Mouse (Mus musculus): Measurements from ENCODE around the gene Ppp1r13b.

Gene Ppp1r13b

DNA sequence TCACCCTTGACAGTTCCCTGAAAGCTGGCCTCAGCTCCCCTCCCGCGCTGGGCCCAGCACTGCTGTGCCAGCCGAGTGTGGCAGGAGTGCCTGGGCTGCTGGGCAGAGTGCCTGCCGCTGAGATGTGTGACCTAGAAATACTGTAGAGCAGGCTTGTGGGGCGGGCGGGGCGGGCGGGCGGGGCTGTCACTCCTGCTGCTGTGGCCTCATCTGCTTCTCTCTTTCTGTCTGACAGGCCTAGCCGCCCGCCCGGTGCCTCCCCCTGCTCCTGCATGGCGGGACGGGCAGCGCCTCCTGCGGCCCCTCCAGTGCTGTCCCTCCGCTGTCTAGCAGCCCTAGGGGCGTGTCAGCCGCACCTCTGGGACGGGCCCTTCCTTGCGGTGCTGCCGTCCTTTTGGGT is 113.8 kb downstream of the Ppp1r13b start:
- DNase-seq (ENCODE audit: low read depth) = no peak

DNA sequence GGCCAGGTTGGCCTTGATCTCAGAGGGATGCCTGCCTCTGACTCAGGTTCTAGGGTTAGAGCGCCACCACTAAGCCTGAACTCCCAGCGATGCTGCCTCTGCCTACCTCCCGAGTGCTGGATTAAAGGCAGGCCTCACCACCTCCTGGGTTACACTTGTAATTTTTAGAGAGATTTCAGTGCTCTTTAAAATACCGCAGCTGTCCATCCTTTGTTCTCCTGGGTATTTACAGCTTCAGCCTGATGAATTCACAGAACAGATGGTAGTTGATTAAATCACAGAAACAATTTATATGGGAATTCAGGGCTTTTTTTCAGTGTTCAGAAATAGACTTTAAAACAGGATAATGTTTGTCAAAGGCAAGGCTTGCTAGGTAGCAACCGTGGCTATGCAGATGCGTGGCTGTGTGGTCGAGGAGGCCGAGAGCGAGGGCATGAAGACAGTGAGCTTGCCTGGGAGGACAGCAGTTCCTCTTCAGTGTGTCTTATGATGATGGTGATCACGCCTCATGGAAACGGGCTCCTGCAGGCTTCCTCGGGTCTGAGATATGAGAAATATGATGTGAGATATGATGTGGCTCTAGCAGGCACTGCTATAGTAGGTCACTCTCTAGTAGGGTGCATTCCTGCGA is 116.3 kb downstream of the Ppp1r13b start:
- DNase-seq (ENCODE audit: low read depth) = no peak

DNA sequence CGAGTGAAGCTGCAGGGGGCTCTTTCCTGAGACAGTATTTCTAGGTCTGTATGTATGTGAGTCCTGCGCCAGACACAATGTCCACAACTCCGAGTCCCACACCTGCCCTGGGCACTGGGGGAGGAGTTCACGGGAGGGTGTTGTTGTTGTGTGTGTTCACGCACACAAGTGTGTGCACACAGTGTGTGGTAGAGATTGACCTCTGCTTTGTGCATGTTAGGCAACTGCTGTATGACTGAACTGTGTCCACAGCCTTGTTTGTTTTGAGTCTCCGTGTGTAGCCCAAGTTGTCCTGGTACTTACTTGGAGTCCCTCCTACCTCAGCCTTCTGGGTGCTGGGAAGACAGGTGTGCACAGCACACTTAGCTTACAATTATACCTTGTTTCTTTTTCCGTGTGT is 117.3 kb downstream of the Ppp1r13b start:
- DNase-seq (ENCODE audit: low read depth) = no peak

DNA sequence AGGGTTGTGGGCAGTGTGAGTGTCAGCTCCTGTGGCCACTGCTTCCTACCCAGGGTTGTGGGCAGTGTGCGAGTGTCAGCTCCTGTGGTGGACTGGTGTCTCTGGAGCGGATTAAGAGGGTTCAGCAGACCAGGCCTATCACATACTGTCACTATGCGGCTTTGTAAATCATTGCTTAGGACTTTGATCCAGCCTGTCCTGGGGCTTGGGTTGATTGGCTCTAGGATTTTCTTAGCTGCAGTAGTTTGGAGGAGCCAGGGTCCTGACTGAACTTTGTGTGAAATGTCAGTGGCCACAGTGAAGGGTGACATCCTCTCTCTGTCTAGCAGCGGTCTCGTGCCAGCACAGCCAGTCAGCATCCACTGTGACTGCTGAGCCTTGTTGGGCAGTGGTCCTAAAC is 117.8 kb downstream of the Ppp1r13b start:
- DNase-seq (ENCODE audit: low read depth) = no peak

- DNase-seq (ENCODE audit: low read depth) = no peak
Measured at GRCm38 (mm10) chr12:111787015-111787414, 120.9 kb downstream of the Ppp1r13b start.

DNA sequence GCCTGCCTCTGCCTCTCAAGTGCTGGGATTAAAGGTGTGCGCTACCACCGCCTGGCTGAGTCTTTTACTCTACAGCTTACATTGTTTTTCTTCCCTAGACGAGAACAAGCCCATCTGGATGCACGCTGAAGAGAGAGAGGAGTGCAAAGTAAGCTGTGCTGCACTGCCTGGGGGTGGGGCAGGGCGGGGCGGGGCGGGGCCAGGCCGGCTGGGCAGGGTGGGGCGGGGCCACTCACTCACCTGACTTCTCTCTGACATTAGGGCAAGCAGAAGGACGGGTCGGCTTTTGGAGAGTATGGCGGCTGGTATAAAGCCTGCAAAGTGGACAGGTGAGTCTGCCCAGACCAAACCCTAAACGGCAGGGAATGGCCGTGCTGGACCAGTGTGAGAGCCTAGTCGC is 122.7 kb downstream of the Ppp1r13b start:
- DNase-seq (ENCODE audit: low read depth) = no peak

- no peak for DNase-seq (ENCODE audit: low read depth)
Measured at GRCm38 (mm10) chr12:111779544-111779943, 128.4 kb downstream of the Ppp1r13b start.
